Mouse (Mus musculus): ENCODE results near the gene Hoxb4.

GRCm38 (mm10) chr11:96281855-96282570 is 36.1 kb upstream of the Hoxb4 start, which contains the start of gene Hoxb8:
- TF ChIP-seq CTCF (IDR thresholded peaks at IDR 0.05; ENCODE audit: low read depth, low read length) (no peak), POLR2A (IDR thresholded peaks at IDR 0.05; ENCODE audit: borderline replicate concordance, low read depth, low read length) (no peak)

Data from bone marrow macrophage, adult 2 months (primary cell).